Mouse (Mus musculus) neural tube, embryonic 13.5 days (tissue): ENCODE results near the gene Hoxb13. TPM values are rescaled to one million over a fixed set of nuclear protein-coding genes. Genes with fewer than 3 reads are reported as not detected.

Experiments used
- ATAC-seq: fragments of 200-750 bp; cut with Nextera tagmentation; 2 replicates; pipeline ENCODE4 v1.8.0; 2017; ENCODE audit warnings: low read depth, mild to moderate bottlenecking, moderate TSS enrichment, moderate library complexity
- H3K27ac ChIP-seq: fragments of 300-500 bp; sonication (generic); replicated peaks from 2 replicates; pipeline ENCODE4 v1.5.1; 2015; ENCODE audit warnings: moderate library complexity, mild to moderate bottlenecking, inconsistent platforms
- H3K27me3 ChIP-seq: fragments of 300-500 bp; sonication (generic); 2 replicates; pipeline ENCODE4 v1.6.1; 2015; ENCODE audit warnings: mild to moderate bottlenecking, inconsistent platforms
- H3K36me3 ChIP-seq: fragments of 300-500 bp; sonication (generic); 2 replicates; pipeline ENCODE4 v1.6.1; 2015; ENCODE audit warnings: mild to moderate bottlenecking, inconsistent platforms
- H3K4me1 ChIP-seq: fragments of 300-500 bp; sonication (generic); replicated peaks from 2 replicates; pipeline ENCODE4 v1.6.1; 2015; ENCODE audit warnings: inconsistent platforms
- H3K4me2 ChIP-seq: fragments of 300-500 bp; sonication (generic); 2 replicates; pipeline ENCODE4 v1.6.1; 2015; ENCODE audit warnings: inconsistent platforms, mild to moderate bottlenecking, moderate library complexity
- H3K4me3 ChIP-seq: fragments of 300-500 bp; sonication (generic); 2 replicates; pipeline ENCODE4 v1.5.1; 2015; ENCODE audit warnings: mild to moderate bottlenecking, inconsistent platforms
- H3K9ac ChIP-seq: fragments of 300-500 bp; sonication (generic); 2 replicates; pipeline ENCODE4 v1.6.1; 2015; ENCODE audit warnings: moderate library complexity, mild to moderate bottlenecking, inconsistent platforms
- H3K9me3 ChIP-seq: fragments of 300-500 bp; sonication (generic); 2 replicates; pipeline ENCODE4 v1.6.1; 2016; ENCODE audit warnings: inconsistent platforms
- WGBS: fragments of 180-500 bp; shearing (Covaris S2); methylation state at CpG from one replicate; pipeline ENCODE4 v1.1.7; 2015; 5-methylcytosine and 5-hydroxymethylcytosine counted together
- polyA plus RNA-seq: library from polyadenylated mRNA; unstranded; fragments of >200 nt; fragmentation: Nextera tagmentation; extraction: Ambion mirVana; gene quantifications from 2 replicates; pipeline ENCODE4 v1.2.1, GENCODE M21; 2015

Gene Hoxb13
- polyA plus RNA-seq, result 1.7 TPM in 1 of 2 replicates, not detected in the other

GRCm38 (mm10) chr11:96193521-96194400, at the start of gene Hoxb13:
TSS of gene Hoxb13 (plus strand) at chr11:96194316.
- H3K9ac ChIP-seq, result no peak within 1 kb of the TSS; the same call in 1 of the 2 replicates
- WGBS, result under 1% methylated on average over 33 of the region's 35 CpGs
- H3K4me3 ChIP-seq, result peak within 1 kb of the TSS; percentile 26
- ATAC-seq, result peak; percentile 53
- H3K27me3 ChIP-seq, result peaks cover 100% of the 10 kb centered on the region
- no peaks in the 10 kb centered on the region for H3K36me3 ChIP-seq
- H3K9me3 ChIP-seq, result no peaks in the 10 kb centered on the region
- peak within 1 kb of the TSS; percentile 43 for H3K4me2 ChIP-seq
- H3K27ac ChIP-seq, result no peak within 1 kb of the TSS
- H3K4me1 ChIP-seq, result peaks cover 12% of the 10 kb centered on the region

GRCm38 (mm10) chr11:96145622-96146270, 48.4 kb upstream of the Hoxb13 start:
- peak; percentile 79; the same call in 1 of the 2 replicates for ATAC-seq
- H3K9ac ChIP-seq, result peak overlapping the region; percentile 50; the same call in 1 of the 2 replicates
- no peak overlapping the region for H3K27ac ChIP-seq
- no peaks in the 10 kb centered on the region for H3K9me3 ChIP-seq
- H3K4me2 ChIP-seq, result peak overlapping the region; percentile 42
- peaks cover 15% of the 10 kb centered on the region for H3K4me1 ChIP-seq
- H3K4me3 ChIP-seq, result peak overlapping the region; percentile 12
- peaks cover 40% of the 10 kb centered on the region for H3K27me3 ChIP-seq
- no peaks in the 10 kb centered on the region for H3K36me3 ChIP-seq
- 2% methylated on average over 15 of the region's 15 CpGs for WGBS

- Histone ChIP-seq H3K27ac (no peak overlapping the region), H3K4me2 (no peak overlapping the region), H3K4me3 (no peak overlapping the region), H3K4me1 (peaks cover 10% of the 10 kb centered on the region), H3K9me3 (no peaks in the 10 kb centered on the region), H3K36me3 (no peaks in the 10 kb centered on the region), H3K27me3 (peaks cover 52% of the 10 kb centered on the region), H3K9ac (no peak overlapping the region)
- WGBS, result 87% methylated on average over 6 of the region's 6 CpGs
- ATAC-seq, result no peak
Measured at GRCm38 (mm10) chr11:96147471-96147870, 46.6 kb upstream of the Hoxb13 start.

- 55% methylated on average over 12 of the region's 12 CpGs for whole genome bisulfite sequencing
- Histone ChIP-seq H3K9ac (no peak overlapping the region), H3K36me3 (no peaks in the 10 kb centered on the region), H3K4me3 (no peak overlapping the region), H3K4me2 (no peak overlapping the region), H3K9me3 (peaks cover 5% of the 10 kb centered on the region; the same call in 1 of the 2 replicates), H3K27me3 (peaks cover 71% of the 10 kb centered on the region), H3K4me1 (no peaks in the 10 kb centered on the region), H3K27ac (no peak overlapping the region)
- ATAC-seq, result no peak
Measured at GRCm38 (mm10) chr11:96164769-96165168, 29.3 kb upstream of the Hoxb13 start.

GRCm38 (mm10) chr11:96168125-96168524, 26.0 kb upstream of the Hoxb13 start:
- no peaks in the 10 kb centered on the region for H3K36me3 ChIP-seq
- H3K9me3 ChIP-seq, result no peaks in the 10 kb centered on the region
- H3K4me2 ChIP-seq, result no peak overlapping the region
- no peak for ATAC-seq
- no peaks in the 10 kb centered on the region for H3K4me1 ChIP-seq
- H3K9ac ChIP-seq, result no peak overlapping the region
- H3K27me3 ChIP-seq, result peaks cover 99% of the 10 kb centered on the region
- WGBS, result 15% methylated on average over 9 of the region's 9 CpGs
- H3K4me3 ChIP-seq, result no peak overlapping the region
- no peak overlapping the region for H3K27ac ChIP-seq

- H3K36me3 ChIP-seq, result no peaks in the 10 kb centered on the region
- 16% methylated on average over 7 of the region's 7 CpGs for WGBS
- H3K4me2 ChIP-seq, result no peak overlapping the region
- H3K27me3 ChIP-seq, result peaks cover 100% of the 10 kb centered on the region
- H3K9ac ChIP-seq, result no peak overlapping the region
- H3K9me3 ChIP-seq, result no peaks in the 10 kb centered on the region
- ATAC-seq, result peak; percentile 40; the same call in 1 of the 2 replicates
- no peaks in the 10 kb centered on the region for H3K4me1 ChIP-seq
- no peak overlapping the region for H3K4me3 ChIP-seq
- H3K27ac ChIP-seq, result no peak overlapping the region
Measured at GRCm38 (mm10) chr11:96169016-96169415, 25.1 kb upstream of the Hoxb13 start.

GRCm38 (mm10) chr11:96170711-96171379, 23.3 kb upstream of the Hoxb13 start:
- no peaks in the 10 kb centered on the region for H3K36me3 ChIP-seq
- no peak for ATAC-seq
- H3K9me3 ChIP-seq, result no peaks in the 10 kb centered on the region
- no peak overlapping the region for H3K9ac ChIP-seq
- peaks cover 100% of the 10 kb centered on the region for H3K27me3 ChIP-seq
- WGBS, result under 1% methylated on average over 20 of the region's 20 CpGs
- H3K4me1 ChIP-seq, result no peaks in the 10 kb centered on the region
- H3K27ac ChIP-seq, result no peak overlapping the region
- no peak overlapping the region for H3K4me2 ChIP-seq
- no peak overlapping the region for H3K4me3 ChIP-seq

GRCm38 (mm10) chr11:96171601-96172000, 22.5 kb upstream of the Hoxb13 start:
- Histone ChIP-seq H3K4me3 (no peak overlapping the region), H3K36me3 (no peaks in the 10 kb centered on the region), H3K27me3 (peaks cover 100% of the 10 kb centered on the region), H3K4me1 (no peaks in the 10 kb centered on the region), H3K9me3 (no peaks in the 10 kb centered on the region), H3K27ac (no peak overlapping the region), H3K9ac (no peak overlapping the region), H3K4me2 (no peak overlapping the region)
- no peak for ATAC-seq
- WGBS, result 10% methylated on average over 3 of the region's 3 CpGs

GRCm38 (mm10) chr11:96172511-96173287, 21.4 kb upstream of the Hoxb13 start:
- H3K4me2 ChIP-seq, result no peak overlapping the region
- no peaks in the 10 kb centered on the region for H3K36me3 ChIP-seq
- ATAC-seq, result no peak
- no peak overlapping the region for H3K9ac ChIP-seq
- H3K9me3 ChIP-seq, result no peaks in the 10 kb centered on the region
- H3K27me3 ChIP-seq, result peaks cover 100% of the 10 kb centered on the region
- H3K4me1 ChIP-seq, result no peaks in the 10 kb centered on the region
- H3K27ac ChIP-seq, result no peak overlapping the region
- under 1% methylated on average over 25 of the region's 25 CpGs for WGBS
- no peak overlapping the region for H3K4me3 ChIP-seq

GRCm38 (mm10) chr11:96173288-96173840, 20.8 kb upstream of the Hoxb13 start:
- no peaks in the 10 kb centered on the region for H3K9me3 ChIP-seq
- H3K36me3 ChIP-seq, result no peaks in the 10 kb centered on the region
- no peaks in the 10 kb centered on the region for H3K4me1 ChIP-seq
- H3K9ac ChIP-seq, result no peak overlapping the region
- no peak overlapping the region for H3K4me2 ChIP-seq
- no peak overlapping the region for H3K27ac ChIP-seq
- H3K27me3 ChIP-seq, result peaks cover 100% of the 10 kb centered on the region
- H3K4me3 ChIP-seq, result no peak overlapping the region
- WGBS, result under 1% methylated on average over 16 of the region's 16 CpGs
- ATAC-seq, result no peak

GRCm38 (mm10) chr11:96174881-96175280, 19.2 kb upstream of the Hoxb13 start:
- H3K4me3 ChIP-seq, result no peak overlapping the region
- H3K4me2 ChIP-seq, result no peak overlapping the region
- H3K36me3 ChIP-seq, result no peaks in the 10 kb centered on the region
- H3K9me3 ChIP-seq, result no peaks in the 10 kb centered on the region
- ATAC-seq, result no peak
- H3K27me3 ChIP-seq, result peaks cover 100% of the 10 kb centered on the region
- no peak overlapping the region for H3K9ac ChIP-seq
- WGBS, result 3% methylated on average over 6 of the region's 6 CpGs
- H3K4me1 ChIP-seq, result no peaks in the 10 kb centered on the region
- H3K27ac ChIP-seq, result no peak overlapping the region
